Mouse (Mus musculus) forelimb bud, embryonic 11.5 days (tissue): ENCODE data around the gene Eprs.
A peak's percentile ranks its signal among the peaks of the same experiment; 100 is the strongest.

Experiments used
- DNase-seq: peaks from one replicate; pipeline ENCODE4 v3.0.0-alpha.2; 2012; ENCODE audit warnings: low read depth, low spot score

The Eprs gene

GRCm38 (mm10) chr1:185358211-185358610 lies 4.6 kb upstream of the Eprs start:
- no peak for DNase-seq

GRCm38 (mm10) chr1:185363526-185364182 lies 810 bp downstream of the Eprs start:
- peak; percentile 77 for DNase-seq

DNA sequence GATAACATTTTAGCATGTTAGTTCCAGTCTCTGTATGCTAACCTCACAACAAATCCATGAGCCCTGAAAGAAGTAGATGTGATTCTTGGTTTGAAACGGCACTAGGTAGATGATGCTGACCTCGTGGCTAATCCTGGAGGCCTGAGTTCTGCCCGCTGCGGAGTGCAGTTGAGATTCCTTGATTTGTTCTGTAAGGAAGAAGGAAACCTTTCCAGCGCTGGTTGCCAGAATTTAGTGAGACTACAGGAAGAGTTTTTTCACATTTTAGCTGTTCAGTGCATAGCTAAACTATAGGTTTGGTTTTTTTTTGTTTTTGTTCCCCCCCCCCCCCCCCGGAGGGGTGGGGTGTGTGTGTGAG lies 1.3 kb downstream of the Eprs start:
- no peak for DNase-seq

- no peak for DNase-seq
These were observed 4.5 kb downstream of the Eprs start for GRCm38 (mm10) chr1:185367383-185367782.

- DNase-seq = no peak
These were observed 7.1 kb downstream of the Eprs start for GRCm38 (mm10) chr1:185369979-185370378.

- no peak for DNase-seq
These were observed 13.5 kb downstream of the Eprs start for GRCm38 (mm10) chr1:185376390-185376789.

GRCm38 (mm10) chr1:185377429-185377828 lies 14.6 kb downstream of the Eprs start:
- no peak for DNase-seq

DNA sequence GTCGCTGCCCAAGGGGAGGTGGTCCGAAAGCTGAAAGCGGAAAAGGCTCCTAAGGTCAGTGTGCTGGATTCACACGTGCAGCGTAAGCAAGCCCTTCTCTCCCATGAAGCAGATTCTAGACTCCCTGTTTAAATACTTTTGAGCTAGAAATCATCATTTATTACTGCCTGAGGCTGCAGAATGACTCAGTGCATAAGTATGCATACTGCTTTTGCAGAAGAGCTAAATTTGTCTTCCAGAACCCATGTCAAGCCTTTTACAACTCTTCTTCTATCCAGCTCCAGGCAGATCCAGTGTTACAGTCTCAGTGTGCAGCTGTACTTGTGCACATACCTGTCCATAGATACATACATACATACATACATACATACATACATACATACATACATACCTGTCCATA lies 38.8 kb downstream of the Eprs start:
- DNase-seq = no peak

GRCm38 (mm10) chr1:185404021-185404420 lies 41.2 kb downstream of the Eprs start:
- DNase-seq = peak; percentile 17

- DNase-seq = no peak
These were observed 43.1 kb downstream of the Eprs start for GRCm38 (mm10) chr1:185405921-185406320.

DNA sequence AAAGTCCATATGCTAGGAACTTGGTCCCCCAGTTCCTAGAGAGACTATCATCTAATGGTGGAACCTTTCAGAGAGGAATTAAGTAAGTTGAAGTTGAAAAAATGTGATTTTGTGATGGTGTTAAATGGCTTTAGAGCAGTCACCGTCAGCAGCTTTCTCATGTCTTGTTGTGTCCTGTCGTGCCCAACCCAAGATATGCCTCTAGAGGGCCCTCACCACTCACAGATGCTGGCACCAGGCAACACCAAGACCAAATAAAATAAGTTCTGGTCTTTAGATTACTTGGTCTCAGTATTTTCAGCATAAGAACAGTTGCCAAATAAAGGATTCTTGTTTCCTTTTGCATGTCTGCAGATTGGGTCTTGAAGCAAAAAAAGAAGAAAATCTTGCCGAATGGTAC lies 47.0 kb downstream of the Eprs start:
- DNase-seq = no peak

GRCm38 (mm10) chr1:185418011-185418410 lies 55.2 kb downstream of the Eprs start:
- no peak for DNase-seq

GRCm38 (mm10) chr1:185419805-185420204 lies 57.0 kb downstream of the Eprs start:
- no peak for DNase-seq

DNA sequence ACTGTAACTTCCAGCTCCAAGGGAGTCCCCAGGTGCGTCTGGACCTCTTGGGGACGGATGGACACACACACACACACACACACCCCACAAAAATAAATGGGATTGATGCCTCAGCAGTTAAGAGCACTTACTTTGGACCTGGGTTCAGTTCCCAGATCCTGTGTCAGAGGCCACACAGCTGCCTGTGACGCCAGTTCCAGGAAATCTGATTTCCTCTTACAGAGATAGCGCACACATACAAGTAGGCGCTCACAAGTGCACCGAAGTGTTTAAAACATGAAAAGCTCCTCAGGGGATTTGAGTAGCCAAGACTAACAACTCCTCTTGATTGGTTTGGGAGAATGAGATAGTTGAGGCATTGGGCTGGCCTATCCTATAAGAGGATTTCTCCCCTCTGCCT lies 57.9 kb downstream of the Eprs start:
- DNase-seq = no peak

- DNase-seq = no peak
These were observed 63.7 kb downstream of the Eprs start for GRCm38 (mm10) chr1:185426583-185426982.

DNA sequence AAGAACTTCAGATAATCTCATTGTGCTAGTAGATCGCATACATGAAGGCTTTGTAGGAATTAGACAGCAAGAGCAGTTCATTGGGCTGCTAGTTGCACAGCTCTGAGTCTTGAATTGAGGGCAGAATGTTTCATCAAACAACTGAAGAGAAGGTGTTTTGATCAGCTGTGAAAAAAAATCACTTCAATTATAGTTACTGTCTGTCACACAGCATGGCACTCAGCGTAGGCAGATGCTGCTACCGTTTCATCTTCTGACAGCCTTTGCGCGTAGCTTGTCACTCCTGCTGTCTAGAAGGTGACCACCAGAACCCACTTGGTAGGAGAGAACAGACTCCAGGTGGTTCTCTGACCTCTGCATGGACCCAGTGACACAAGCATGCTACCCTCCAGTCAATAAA lies 67.6 kb downstream of the Eprs start:
- no peak for DNase-seq

DNA sequence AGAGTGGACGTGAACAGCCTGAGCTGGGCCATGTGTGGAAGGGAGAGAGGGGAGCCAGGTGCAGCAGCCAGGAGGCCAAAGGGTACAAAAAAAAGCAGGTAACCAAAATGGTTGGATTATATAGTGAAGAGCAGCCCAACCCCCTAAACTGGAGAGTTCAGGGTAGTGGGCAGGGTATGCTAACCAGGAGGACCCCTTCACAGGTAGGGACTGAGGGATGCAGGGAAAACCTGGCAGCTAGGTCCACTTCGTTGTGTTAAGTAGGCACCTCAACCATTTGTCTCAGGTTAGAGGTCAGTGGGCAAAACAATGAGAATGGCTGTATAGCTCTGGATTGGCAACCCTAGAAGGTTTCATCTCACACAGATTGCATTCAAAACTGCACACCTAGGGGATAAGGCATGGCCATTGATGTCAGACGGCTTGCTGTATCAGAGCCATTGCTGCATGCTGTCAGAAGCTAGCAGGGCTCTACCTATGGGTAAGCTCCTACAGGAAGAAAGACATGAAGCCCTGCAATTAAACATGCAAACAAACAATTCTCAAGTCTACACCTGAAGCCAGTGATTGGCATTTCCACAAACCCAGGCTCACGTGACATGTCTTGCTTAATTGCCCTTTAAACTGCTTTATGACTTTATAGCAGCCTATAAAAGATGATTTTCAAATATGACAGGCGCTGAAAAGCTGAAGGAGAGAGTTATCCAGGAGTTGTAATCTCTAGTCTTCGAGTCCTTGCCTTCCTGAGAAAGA lies 68.6 kb downstream of the Eprs start:
- DNase-seq = no peak

- DNase-seq = no peak
These were observed 69.1 kb downstream of the Eprs start for GRCm38 (mm10) chr1:185431998-185432317.

GRCm38 (mm10) chr1:185433112-185433511 lies 70.3 kb downstream of the Eprs start:
- DNase-seq = no peak

DNA sequence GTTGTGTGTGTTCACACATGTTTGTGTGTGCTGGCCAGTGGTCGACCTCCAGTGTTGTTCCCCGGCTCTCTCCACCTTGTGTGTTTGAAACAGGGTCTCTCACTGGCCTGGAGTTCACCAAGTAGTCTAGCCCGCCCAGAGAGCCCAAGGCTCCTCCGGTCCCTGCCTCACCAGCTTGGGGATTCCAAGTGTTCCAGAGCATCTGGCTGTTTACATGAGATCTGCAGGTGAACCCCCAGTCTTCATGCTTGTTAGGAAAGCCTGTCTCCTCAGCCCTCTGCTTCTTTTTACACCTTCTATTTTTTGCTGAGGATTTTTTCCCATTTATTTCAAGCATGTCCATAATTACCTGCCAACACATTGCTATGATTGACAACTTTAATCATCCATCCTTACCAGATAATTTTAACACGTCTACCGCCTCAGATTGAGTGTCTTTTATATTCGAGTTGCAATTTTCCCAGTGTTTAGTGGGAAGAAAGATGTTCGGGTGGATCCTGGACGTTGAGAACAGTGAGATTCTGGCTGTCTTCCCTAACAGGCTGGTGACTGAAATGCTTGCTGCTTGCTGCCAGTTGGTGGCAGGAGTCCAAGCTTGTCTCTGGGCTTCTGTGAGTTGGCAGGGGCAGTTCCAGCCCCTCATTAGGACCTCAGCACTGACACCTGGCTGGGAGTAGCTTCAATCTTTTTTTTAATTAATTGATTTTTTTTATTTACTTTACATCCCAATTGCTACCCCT lies 76.2 kb downstream of the Eprs start:
- DNase-seq = no peak

GRCm38 (mm10) chr1:185441703-185442472 lies 79.0 kb downstream of the Eprs start:
- no peak for DNase-seq

DNA sequence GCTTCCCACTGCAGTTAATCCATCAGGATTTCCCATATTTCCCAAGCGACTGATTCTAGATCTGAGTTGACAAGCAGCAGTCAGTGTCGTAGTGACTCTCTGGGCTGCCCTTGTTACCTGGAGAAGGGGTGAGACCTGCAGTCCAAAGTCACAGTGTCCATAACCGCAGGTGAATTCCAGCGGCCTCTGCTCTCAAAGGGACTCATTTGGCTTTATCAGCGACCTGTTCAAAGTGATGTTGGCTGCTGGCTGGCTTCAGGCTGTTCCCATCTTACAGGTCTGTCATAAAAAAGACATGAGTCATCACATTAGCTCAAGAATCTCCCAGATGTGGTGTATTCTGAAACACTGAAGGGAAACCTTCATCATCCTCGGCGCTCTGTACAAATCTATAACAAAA lies 86.1 kb downstream of the Eprs start:
- no peak for DNase-seq
